Mouse (Mus musculus) A20 (cell line): ENCODE data around the gene Olfr714.
"Not testable (repeated sequence)": the region's sequence is repeated elsewhere in the genome, so short reads cannot be mapped to it uniquely, and the experiment has no call there.

Experiments
- DNase-seq: peaks from one replicate; pipeline ENCODE4 v3.0.0-alpha.2; 2011; ENCODE audit warnings: low read depth, low spot score

Olfr714 gene

GRCm38 (mm10) chr7:107070681-107071080 lies at the start of gene Olfr714:
Gene Olfr714, plus strand, starts transcription at chr7:107070981.
- DNase-seq, result no peak

DNA sequence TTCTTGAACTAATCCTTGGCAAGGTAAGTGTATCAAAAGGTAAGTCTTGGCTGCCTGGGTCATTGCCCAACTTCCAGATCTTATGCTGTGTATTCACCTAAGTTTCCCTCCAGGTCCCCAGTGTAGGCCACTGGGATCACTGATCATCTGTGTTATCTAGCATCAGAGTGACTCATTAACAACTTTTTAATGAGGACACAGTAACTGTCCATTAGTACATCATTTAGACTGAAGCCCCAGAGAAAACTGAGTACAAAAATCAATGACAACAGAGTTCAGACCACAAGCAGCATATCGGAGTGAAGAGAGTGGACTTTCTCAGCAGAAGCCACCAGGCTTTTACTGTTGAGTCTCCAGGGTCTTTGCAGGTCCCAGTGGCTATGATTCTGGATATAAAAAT lies 39.9 kb upstream of the Olfr714 start, which contains the start of gene Olfr713:
TSS of gene Olfr713 (plus strand) at position 301 of the 400 bp plus-strand sequence.
- DNase-seq, result no peak

GRCm38 (mm10) chr7:107039934-107040563 lies 30.7 kb upstream of the Olfr714 start:
- no peak for DNase-seq

GRCm38 (mm10) chr7:107043136-107043535 lies 27.6 kb upstream of the Olfr714 start:
- DNase-seq, result no peak

DNA sequence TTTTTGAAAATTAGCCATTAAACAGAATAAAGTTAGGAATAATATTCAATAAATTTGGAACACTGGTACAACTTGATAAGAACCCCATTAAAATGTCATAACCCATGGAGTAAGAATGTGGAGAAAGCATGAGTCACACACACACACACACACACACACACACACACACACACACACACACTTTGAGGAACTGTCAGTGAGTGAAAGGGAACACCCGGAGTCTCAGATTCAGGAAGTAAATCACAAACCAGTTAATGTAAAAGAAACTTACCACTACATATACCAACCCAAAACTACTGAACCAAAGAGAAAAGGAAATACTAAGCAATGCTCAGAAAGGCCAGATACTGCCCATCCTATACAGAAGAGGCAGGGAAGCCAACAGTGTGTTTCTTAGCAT lies 26.4 kb upstream of the Olfr714 start:
- no peak for DNase-seq

- peak; percentile 41 for DNase-seq
Measured at GRCm38 (mm10) chr7:107045833-107046232, 24.9 kb upstream of the Olfr714 start.

DNA sequence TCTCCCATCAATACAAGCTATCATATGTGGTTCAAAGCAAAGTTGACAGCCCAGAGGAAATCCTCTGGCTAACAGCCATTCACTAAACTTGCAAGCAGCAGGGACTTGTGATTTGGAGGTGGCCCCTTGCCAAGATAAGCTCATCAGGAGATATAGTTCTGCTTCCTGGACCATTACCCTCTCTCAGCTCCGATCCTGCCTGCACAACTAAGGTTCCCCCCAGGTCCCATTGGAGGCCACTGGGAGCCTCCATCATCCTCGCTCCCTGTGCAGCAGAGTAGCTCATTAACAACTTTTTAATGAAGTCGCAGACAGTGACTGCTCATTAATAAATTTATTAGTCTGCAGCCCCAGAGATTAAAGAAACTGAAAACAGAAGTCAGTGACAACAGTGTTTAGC lies 23.2 kb upstream of the Olfr714 start:
- no peak for DNase-seq

- no peak for DNase-seq
Measured at GRCm38 (mm10) chr7:107092920-107093319, 22.1 kb downstream of the Olfr714 start, which contains the start of gene Olfr17. Gene Olfr17, plus strand, starts transcription at chr7:107093220.

GRCm38 (mm10) chr7:107110269-107110668 lies 39.5 kb downstream of the Olfr714 start, which contains the start of gene Olfr715b:
Gene Olfr715b, minus strand, starts transcription at chr7:107110369.
- not testable (repeated sequence) for DNase-seq
